Mouse (Mus musculus): Measurements from ENCODE around the gene Fastk.

DNA sequence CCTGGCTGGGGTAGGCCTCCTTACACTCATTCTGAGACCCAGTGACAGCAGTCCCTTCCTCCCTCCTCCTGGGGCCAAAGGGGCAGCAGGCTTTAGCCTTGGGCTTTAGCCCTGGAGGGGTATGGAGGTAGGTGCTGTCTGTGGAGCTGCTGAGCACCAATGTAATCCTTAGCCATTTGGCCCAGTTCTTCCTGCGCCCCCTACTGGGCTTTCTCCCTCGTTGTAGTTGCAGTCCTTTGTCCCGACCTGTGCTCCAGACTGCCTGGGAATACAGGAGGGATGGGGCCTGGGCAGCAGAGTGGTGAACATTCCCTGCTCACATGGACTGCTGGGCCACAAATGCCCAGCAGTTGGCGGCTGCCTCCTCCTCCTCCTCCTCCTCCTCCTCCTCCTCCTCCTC lies 36.6 kb upstream of the Fastk start:
- TF ChIP-seq CTCF (IDR thresholded peaks at IDR 0.05; ENCODE audit: low read depth) (peak; percentile 80), EP300 (optimal IDR thresholded peaks at IDR 0.05) (no peak)
